Mouse (Mus musculus): ENCODE measurements around the gene Gtf3c5. TPM values are rescaled to one million over a fixed set of nuclear protein-coding genes. Genes with fewer than 3 reads are reported as not detected.

The Gtf3c5 gene
- polyA plus RNA-seq, 1 experiment from 2014 or later: 32.5 TPM

DNA sequence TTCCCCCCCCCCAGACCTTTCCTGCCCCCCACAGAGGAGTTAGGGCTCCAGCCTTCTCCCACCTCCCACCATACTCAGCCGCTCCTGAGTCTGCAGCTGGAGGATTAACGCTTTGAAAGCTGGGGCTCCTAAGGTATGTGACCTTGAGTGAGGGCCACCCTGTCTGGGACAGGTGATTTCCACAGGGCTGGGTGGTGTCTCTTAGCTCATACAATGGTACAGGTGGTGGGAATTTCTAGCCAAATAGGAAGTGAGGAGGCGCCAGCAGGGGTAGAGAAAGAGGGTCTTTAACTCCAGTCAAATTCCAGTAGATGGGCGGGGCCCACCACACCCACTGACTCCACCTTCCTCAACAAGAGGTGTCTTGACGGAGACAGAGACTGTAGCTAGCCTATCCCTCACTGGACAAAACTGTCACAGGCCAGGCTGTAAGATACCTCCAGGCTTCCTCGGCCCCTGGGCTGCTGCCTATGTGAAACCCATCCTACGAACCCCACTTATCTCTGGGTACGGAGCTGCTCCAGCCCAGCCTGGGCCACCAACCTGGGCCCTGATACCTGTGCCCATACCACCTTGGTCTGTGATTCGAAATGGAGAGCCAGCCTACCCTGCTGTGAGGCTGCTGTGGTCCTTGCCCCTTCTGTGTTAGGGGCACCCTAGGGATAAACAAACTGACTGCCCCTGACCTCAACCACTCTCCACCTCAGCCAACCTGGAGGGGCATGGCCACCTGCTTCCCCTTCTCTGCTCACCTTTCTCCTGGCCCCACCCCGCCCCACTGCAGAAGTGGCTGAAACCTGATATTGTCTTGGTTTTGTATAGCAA, 24.0 kb upstream of the Gtf3c5 start:
- Histone ChIP-seq H3K9ac (no peak overlapping the region), H3K27me3 (replicated peaks) (no peaks in the 10 kb centered on the region), H3K4me1 (replicated peaks) (peaks cover 10% of the 10 kb centered on the region), H3K36me3 (no peaks in the 10 kb centered on the region), H3K9me3 (replicated peaks) (no peaks in the 10 kb centered on the region), H3K27ac (ENCODE audit: poor library complexity, severe bottlenecking) (no peak overlapping the region), H3K4me3 (no peak overlapping the region), H3K4me2 (no peak overlapping the region)
- WGBS: 47% methylated on average over 10 of the region's 10 CpGs
- peak; percentile 58 for ATAC-seq (ENCODE audit: insufficient number of reproducible peaks, low FRiP score)

DNA sequence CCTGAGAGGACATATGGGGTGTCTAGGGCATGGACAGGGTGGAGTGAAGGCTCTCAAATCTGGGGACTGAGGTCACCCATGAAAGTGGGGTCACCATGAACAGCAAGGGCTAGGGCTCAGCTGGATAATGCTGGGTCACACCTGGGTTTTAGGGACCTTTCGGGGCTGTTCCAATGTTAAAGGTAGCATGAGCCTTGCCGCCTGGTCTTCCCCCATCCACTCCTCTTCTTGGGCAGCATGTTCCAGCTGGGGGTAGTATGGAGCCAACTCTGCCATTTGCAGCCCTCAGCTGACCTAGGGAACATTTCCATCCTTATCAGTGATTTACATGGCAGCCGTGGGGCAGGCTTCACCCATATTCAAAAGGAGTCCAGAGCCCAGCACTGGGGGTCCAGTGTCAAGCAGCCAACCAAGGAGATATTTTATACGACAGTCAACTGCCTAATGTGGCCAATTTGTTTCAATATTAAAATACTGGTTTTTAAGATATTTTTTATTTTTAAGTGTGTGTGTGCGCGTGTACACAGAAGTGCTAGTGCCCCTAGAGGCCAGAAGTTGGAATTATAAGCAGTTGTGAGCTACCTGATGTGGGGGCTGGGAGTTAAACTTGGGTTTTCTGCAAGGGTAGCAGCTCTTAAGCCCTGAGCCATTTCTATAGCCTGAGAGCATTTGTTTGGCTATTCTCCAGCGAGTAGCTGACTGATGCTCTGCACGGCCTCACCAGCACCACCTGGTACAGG, 23.2 kb upstream of the Gtf3c5 start:
- H3K9ac ChIP-seq: no peak overlapping the region
- no peak overlapping the region for H3K27ac ChIP-seq (ENCODE audit: poor library complexity, severe bottlenecking)
- no peaks in the 10 kb centered on the region for H3K36me3 ChIP-seq
- H3K4me2 ChIP-seq: no peak overlapping the region
- no peaks in the 10 kb centered on the region for H3K9me3 ChIP-seq (replicated peaks)
- H3K4me1 ChIP-seq (replicated peaks): peaks cover 18% of the 10 kb centered on the region
- H3K27me3 ChIP-seq (replicated peaks): no peaks in the 10 kb centered on the region
- ATAC-seq (ENCODE audit: insufficient number of reproducible peaks, low FRiP score): 0 out of 2 replicates have a peak, but pooled peaks have one; percentile 1
- 60% methylated on average over 8 of the region's 8 CpGs for WGBS
- H3K4me3 ChIP-seq: no peak overlapping the region

DNA sequence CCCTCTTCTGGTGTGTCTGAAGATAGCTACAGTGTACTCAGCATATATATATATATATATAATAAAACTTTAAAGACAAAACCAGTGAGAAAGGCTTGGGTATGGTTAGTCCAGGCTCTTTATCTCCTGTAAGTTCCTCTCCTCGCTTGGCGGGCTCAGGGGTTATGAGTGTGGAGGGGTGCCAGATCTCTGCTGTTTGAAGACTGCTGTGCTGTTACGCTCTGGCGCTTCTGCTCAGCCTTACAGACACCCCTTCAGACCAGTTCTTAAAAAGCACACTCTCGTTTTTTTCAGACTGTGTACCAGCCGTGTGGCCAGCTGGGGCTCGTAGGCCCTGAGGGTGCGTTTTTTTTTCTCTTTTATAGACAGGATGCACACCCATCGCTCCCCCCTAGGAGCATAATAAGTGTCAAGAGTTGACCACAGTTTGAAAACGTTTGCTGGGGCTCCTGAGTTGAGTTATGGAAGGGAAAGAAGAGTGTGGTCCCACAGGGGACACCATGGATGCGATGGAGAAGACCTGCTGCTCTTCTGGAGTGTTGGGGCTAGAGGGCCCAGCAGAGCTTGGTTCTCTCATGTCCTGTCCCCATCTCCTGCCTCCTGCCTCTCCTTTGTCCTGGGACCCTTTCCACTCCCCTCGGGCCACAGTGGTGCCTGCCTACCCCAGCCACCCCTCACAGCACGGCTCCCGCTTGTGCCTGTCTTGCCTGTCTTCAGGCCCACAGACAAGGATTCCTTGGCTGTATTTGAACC, 22.4 kb upstream of the Gtf3c5 start:
- Histone ChIP-seq H3K4me2 (no peak overlapping the region), H3K36me3 (no peaks in the 10 kb centered on the region), H3K27me3 (replicated peaks) (no peaks in the 10 kb centered on the region), H3K4me1 (replicated peaks) (peaks cover 22% of the 10 kb centered on the region), H3K4me3 (no peak overlapping the region), H3K27ac (ENCODE audit: poor library complexity, severe bottlenecking) (no peak overlapping the region), H3K9me3 (replicated peaks) (no peaks in the 10 kb centered on the region), H3K9ac (no peak overlapping the region)
- WGBS: 71% methylated on average over 14 of the region's 14 CpGs
- ATAC-seq (ENCODE audit: insufficient number of reproducible peaks, low FRiP score): no peak

DNA sequence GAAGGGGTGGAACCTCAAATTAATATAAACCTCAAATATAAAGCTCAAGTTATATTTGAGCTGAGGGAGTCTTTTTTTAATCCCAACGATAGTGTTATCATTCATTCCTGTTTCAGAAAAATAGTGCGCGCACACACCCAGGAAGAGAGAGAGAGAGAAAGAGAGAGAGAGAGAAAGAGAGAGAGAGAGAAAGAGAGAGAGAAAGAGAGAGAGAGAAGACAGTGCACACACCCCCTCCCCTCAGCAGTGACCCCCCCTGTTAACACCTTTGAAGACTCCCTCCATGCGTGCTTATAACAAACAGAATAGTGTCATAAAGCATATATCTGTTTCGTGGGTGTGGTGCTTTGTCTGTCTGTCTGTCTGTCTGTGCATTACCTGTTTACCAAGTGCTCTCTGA, 20.0 kb upstream of the Gtf3c5 start:
- H3K4me1 ChIP-seq (replicated peaks): peaks cover 38% of the 10 kb centered on the region
- H3K27ac ChIP-seq (ENCODE audit: poor library complexity, severe bottlenecking): no peak overlapping the region
- no peak overlapping the region for H3K9ac ChIP-seq
- no peaks in the 10 kb centered on the region for H3K36me3 ChIP-seq
- no peaks in the 10 kb centered on the region for H3K9me3 ChIP-seq (replicated peaks)
- no peak overlapping the region for H3K4me3 ChIP-seq
- WGBS: 85% methylated on average over 5 of the region's 5 CpGs
- no peak overlapping the region for H3K4me2 ChIP-seq
- ATAC-seq (ENCODE audit: insufficient number of reproducible peaks, low FRiP score): no peak
- H3K27me3 ChIP-seq (replicated peaks): no peaks in the 10 kb centered on the region

DNA sequence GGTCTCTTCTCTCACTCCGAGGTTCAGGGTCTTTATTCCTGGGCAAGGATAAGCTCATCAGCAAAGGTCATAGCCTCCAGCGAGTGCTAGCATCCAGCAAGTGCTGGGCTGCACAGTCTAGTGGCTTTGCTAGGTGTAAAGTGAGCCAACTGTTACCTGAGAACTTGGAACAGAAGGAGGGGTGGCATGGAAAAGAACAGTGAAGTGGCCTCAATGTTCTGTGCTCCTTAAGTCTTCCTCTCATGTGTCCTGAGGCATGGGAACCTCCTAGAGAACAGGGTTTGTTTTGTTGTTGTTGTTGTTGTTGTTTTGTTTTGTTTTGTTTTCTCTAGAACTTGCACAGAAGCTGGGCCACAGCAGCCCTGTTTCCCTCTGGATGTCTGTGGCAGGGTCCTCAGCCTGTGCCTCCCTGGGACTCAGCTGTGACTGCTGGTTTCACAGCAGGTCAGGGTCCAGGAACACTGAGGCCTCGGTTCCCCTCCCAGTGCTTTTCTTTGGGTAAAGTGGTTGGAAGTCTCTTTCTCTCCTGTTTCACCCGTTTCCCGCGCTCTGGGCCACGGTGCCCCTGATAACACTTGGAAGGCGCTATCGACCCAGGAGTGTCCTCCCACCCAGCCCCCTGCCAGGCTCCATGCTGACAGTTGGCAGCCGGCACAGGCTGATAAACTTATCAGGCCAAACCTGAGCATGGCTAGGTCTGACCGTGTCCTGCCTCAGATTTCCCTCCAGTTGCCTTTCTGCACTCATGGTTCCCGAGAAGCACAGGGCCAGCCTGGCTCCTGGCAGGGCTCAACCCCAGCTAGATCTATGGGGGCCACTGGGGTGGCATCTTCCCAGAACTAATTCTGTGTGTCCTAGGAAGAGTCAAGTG, 18.4 kb upstream of the Gtf3c5 start:
- 13% methylated on average over 12 of the region's 12 CpGs for WGBS
- H3K9me3 ChIP-seq (replicated peaks): no peaks in the 10 kb centered on the region; the same call in 1 of the 2 replicates
- peak overlapping the region; percentile 26 for H3K27ac ChIP-seq (ENCODE audit: poor library complexity, severe bottlenecking)
- no peaks in the 10 kb centered on the region for H3K27me3 ChIP-seq (replicated peaks)
- ATAC-seq (ENCODE audit: insufficient number of reproducible peaks, low FRiP score): peak; percentile 82
- peaks cover 41% of the 10 kb centered on the region for H3K4me1 ChIP-seq (replicated peaks)
- H3K4me3 ChIP-seq: no peak overlapping the region
- peak overlapping the region; percentile 24 for H3K4me2 ChIP-seq
- peak overlapping the region; percentile 8; the same call in 1 of the 2 replicates for H3K9ac ChIP-seq
- no peaks in the 10 kb centered on the region for H3K36me3 ChIP-seq

DNA sequence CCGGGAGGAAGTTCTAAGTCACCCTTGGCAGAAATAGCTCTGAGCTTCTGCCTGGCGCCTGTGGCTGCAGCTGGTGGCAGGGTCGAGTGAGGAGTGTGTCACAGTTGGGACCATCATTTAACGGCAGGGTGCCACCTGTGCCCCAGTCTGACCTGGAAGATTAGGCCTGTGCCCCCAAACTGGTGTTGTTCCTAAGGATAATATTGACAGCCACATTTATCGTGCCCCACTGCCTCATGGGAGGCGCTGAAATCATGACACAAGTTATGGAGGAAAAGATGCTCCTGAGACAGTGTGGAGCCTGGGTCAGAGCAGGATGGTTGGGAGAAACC, 16.0 kb upstream of the Gtf3c5 start:
- H3K9me3 ChIP-seq (replicated peaks): no peaks in the 10 kb centered on the region; the same call in 1 of the 2 replicates
- H3K4me3 ChIP-seq: no peak overlapping the region
- no peaks in the 10 kb centered on the region for H3K36me3 ChIP-seq
- 44% methylated on average over 6 of the region's 6 CpGs for WGBS
- H3K4me1 ChIP-seq (replicated peaks): peaks cover 41% of the 10 kb centered on the region
- no peaks in the 10 kb centered on the region for H3K27me3 ChIP-seq (replicated peaks)
- no peak overlapping the region for H3K9ac ChIP-seq
- no peak overlapping the region for H3K27ac ChIP-seq (ENCODE audit: poor library complexity, severe bottlenecking)
- no peak overlapping the region for H3K4me2 ChIP-seq
- no peak for ATAC-seq (ENCODE audit: insufficient number of reproducible peaks, low FRiP score)

DNA sequence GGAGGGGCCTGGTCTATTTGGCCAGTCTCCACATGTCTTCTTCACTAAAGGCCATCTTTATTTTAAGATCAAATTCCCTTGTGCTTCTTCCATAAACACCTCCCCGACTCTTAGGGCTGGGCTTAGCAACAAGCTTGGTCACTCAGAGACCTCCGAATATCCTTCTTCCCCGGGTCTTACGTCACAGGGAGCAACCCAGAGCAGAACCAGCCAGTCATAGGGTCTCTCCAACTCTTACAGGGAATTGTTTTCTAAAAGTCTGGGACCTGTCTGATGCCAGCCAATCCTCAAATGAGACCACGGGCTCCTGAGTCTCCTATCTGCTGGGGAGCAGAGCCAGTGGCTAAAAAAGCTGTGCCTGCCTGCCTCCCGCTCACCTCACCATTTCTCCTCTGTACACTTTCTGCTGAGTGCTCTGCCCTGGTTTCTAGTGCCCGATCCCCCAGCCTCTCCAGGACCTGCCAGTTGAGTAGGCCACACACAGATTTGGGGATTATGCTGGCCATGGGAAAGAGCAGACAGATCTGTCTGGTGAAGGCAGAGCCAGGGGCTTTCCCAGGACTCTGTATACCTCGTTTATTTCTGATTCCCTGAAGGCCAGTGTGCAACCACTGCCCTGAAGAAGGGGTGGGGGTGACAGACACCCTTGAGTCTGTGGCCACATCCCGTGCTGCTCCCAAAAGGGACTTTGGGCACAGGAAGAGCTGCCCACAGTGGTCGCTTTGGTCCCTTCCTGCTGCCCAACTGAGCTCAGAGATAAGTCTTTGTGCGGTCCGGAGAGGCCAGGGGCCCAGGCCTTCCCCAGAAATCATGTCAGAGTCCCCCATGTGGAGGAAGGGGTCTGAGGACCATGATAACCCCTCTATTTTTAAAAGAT, 15.4 kb upstream of the Gtf3c5 start:
- 41% methylated on average over 12 of the region's 12 CpGs for WGBS
- no peaks in the 10 kb centered on the region for H3K27me3 ChIP-seq (replicated peaks)
- no peak overlapping the region for H3K4me2 ChIP-seq
- no peak overlapping the region for H3K9ac ChIP-seq
- peaks cover 41% of the 10 kb centered on the region for H3K4me1 ChIP-seq (replicated peaks)
- H3K4me3 ChIP-seq: no peak overlapping the region
- H3K9me3 ChIP-seq (replicated peaks): no peaks in the 10 kb centered on the region; the same call in 1 of the 2 replicates
- no peak overlapping the region; the same call in 1 of the 2 replicates for H3K27ac ChIP-seq (ENCODE audit: poor library complexity, severe bottlenecking)
- H3K36me3 ChIP-seq: no peaks in the 10 kb centered on the region
- 0 out of 2 replicates have a peak, but pooled peaks have one; percentile 17 for ATAC-seq (ENCODE audit: insufficient number of reproducible peaks, low FRiP score)

GRCm38 (mm10) chr2:28597733-28598547, 14.4 kb upstream of the Gtf3c5 start:
- Histone ChIP-seq H3K4me2 (no peak overlapping the region), H3K36me3 (no peaks in the 10 kb centered on the region), H3K4me1 (replicated peaks) (peaks cover 41% of the 10 kb centered on the region), H3K9me3 (replicated peaks) (no peaks in the 10 kb centered on the region; the same call in 1 of the 2 replicates), H3K4me3 (no peak overlapping the region), H3K9ac (0 out of 2 replicates have a peak overlapping the region, but pooled peaks have one; percentile 14), H3K27ac (ENCODE audit: poor library complexity, severe bottlenecking) (peak overlapping the region; percentile 14; the same call in 1 of the 2 replicates), H3K27me3 (replicated peaks) (0 out of 2 replicates have a peak, but pooled peaks cover 3% of the 10 kb centered on the region)
- 50% methylated on average over 7 of the region's 7 CpGs for WGBS
- ATAC-seq (ENCODE audit: insufficient number of reproducible peaks, low FRiP score): peak; percentile 89

DNA sequence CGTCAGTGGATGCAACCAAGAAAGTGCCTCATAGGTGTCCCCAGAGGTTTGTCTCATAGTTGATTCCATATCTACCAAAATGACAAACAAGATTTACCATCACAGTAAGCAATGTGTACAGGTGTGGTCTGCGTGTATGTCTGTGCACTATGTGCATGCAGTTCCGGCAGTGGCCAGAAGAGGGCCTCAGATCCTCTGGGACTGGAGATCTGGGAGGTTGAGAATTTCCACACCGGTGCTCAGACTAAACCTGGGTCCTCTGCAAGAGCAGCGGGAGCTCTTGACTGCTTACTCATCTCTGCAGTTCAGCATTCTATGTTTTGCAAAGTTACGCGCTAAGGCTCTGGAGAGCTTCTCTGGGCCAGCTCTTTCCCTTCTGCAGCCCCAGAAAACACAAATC, 13.4 kb upstream of the Gtf3c5 start:
- H3K9me3 ChIP-seq (replicated peaks): no peaks in the 10 kb centered on the region; the same call in 1 of the 2 replicates
- WGBS: 87% methylated on average over 7 of the region's 7 CpGs
- no peak for ATAC-seq (ENCODE audit: insufficient number of reproducible peaks, low FRiP score)
- H3K4me3 ChIP-seq: no peak overlapping the region
- peaks cover 34% of the 10 kb centered on the region for H3K4me1 ChIP-seq (replicated peaks)
- H3K4me2 ChIP-seq: no peak overlapping the region
- 0 out of 2 replicates have a peak, but pooled peaks cover 3% of the 10 kb centered on the region for H3K27me3 ChIP-seq (replicated peaks)
- no peak overlapping the region for H3K9ac ChIP-seq
- no peaks in the 10 kb centered on the region for H3K36me3 ChIP-seq
- peak overlapping the region; percentile 14; the same call in 1 of the 2 replicates for H3K27ac ChIP-seq (ENCODE audit: poor library complexity, severe bottlenecking)

All from heart, embryonic 12.5 days (tissue).